Mouse (Mus musculus): ENCODE measurements around the gene Mfng. TPM values are rescaled to one million over a fixed set of nuclear protein-coding genes. Genes with fewer than 3 reads are reported as not detected.

The Mfng gene
- polyA plus RNA-seq (2012; ENCODE audit: low replicate concordance) = 20.2 and 32.5 TPM in 2 replicates

DNA sequence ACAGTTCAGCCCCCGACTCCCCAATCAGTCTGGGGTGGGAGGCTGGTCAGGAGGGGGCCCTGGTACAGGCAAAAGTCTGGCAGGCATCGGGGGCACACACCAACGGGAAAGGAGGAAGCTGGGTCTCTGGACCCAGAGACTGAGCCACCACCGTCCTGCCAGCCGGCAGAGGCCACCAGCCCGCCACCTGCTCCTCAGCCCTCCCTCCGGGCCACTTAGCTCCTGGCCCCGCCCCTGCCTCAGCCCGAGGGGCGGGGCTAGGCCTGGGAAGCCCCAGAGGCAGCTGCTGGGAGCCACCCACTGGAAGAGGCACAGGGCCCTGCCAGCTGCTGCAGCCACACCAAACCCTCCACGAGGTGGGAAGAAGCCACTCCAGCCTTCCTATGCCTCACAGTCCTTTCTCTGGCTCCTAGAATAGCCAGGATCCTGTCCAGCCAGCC lies at the start of gene Mfng:
Gene Mfng (minus strand): TSS at position 186 of the 440 bp plus-strand sequence.

GRCm38 (mm10) chr15:78802776-78803391 lies 29.6 kb upstream of the Mfng start, which contains the start of gene Card10:
Gene Card10 (minus strand): TSS chr15:78803042.

GRCm38 (mm10) chr15:78718290-78719250 lies 54.7 kb downstream of the Mfng start, which contains the start of gene Elfn2:
Gene Elfn2 (minus strand): TSS chr15:78718771.

Other genes starting within 250 kb of the Mfng start
- 0.86 and 2.7 TPM in 2 replicates for gene C1qtnf6, start 242.1 kb downstream of the Mfng start, polyA plus RNA-seq (2012; ENCODE audit: low replicate concordance)
- not detected in 2 replicates for gene Sstr3, start 228.8 kb downstream of the Mfng start, polyA plus RNA-seq (2012; ENCODE audit: low replicate concordance)
- gene Rac2, start 200.7 kb downstream of the Mfng start, polyA plus RNA-seq (2012; ENCODE audit: low replicate concordance) = 69.9 and 406 TPM in 2 replicates
- gene Cyth4, start 176.4 kb downstream of the Mfng start, polyA plus RNA-seq (2012; ENCODE audit: low replicate concordance) = 15.9 and 22.1 TPM in 2 replicates
- 0.48 TPM in 1 of 2 replicates, not detected in the other for gene Elfn2, start 54.7 kb downstream of the Mfng start, polyA plus RNA-seq (2012; ENCODE audit: low replicate concordance)
- gene Card10, start 29.6 kb upstream of the Mfng start, polyA plus RNA-seq (2012; ENCODE audit: low replicate concordance) = 0.91 and 3.5 TPM in 2 replicates
- 1.2 and 3.8 TPM in 2 replicates for gene Cdc42ep1, start 69.1 kb upstream of the Mfng start, polyA plus RNA-seq (2012; ENCODE audit: low replicate concordance)
- gene Lgals2, start 82.1 kb upstream of the Mfng start, polyA plus RNA-seq (2012; ENCODE audit: low replicate concordance) = not detected in 2 replicates
- 196 and 266 TPM in 2 replicates for gene Gga1, start 103.7 kb upstream of the Mfng start, polyA plus RNA-seq (2012; ENCODE audit: low replicate concordance)
- 2.8 and 3.6 TPM in 2 replicates for gene Gm49510, start 126.2 kb upstream of the Mfng start, polyA plus RNA-seq (2012; ENCODE audit: low replicate concordance)
- gene Sh3bp1, start 126.3 kb upstream of the Mfng start, polyA plus RNA-seq (2012; ENCODE audit: low replicate concordance) = 524 and 1,002 TPM in 2 replicates
- 8.9 and 14.7 TPM in 2 replicates for gene Pdxp, start 140.4 kb upstream of the Mfng start, polyA plus RNA-seq (2012; ENCODE audit: low replicate concordance)
- 15.8 and 51.1 TPM in 2 replicates for gene Lgals1, start 153.2 kb upstream of the Mfng start, polyA plus RNA-seq (2012; ENCODE audit: low replicate concordance)
- gene Nol12, start 161.5 kb upstream of the Mfng start, polyA plus RNA-seq (2012; ENCODE audit: low replicate concordance) = 17.2 and 18.8 TPM in 2 replicates
- 91.0 and 129 TPM in 2 replicates for gene Triobp, start 174.2 kb upstream of the Mfng start, polyA plus RNA-seq (2012; ENCODE audit: low replicate concordance)